Mouse (Mus musculus) forebrain, postnatal 0 days (tissue): Measurements from ENCODE around the gene Tead2. TPM values are rescaled to one million over a fixed set of nuclear protein-coding genes. Genes with fewer than 3 reads are reported as not detected.

Experiments
- ATAC-seq: fragments of 200-750 bp; cut with Nextera tagmentation; 2 replicates; pipeline ENCODE4 v1.8.0; 2017; ENCODE audit warnings: mild to moderate bottlenecking, moderate library complexity
- DNase-seq: peaks from one replicate; pipeline ENCODE4 v3.0.0-alpha.2; 2015
- H3K27ac ChIP-seq: fragments of 300-500 bp; sonication (generic); 2 replicates; pipeline ENCODE4 v1.5.1; 2014; ENCODE audit warnings: low read depth, mild to moderate bottlenecking, antibody characterized with exemption, low read length, moderate library complexity, mixed read lengths
- H3K27me3 ChIP-seq: fragments of 300-500 bp; sonication (generic); 2 replicates; pipeline ENCODE4 v1.6.1; 2014; ENCODE audit warnings: mild to moderate bottlenecking, low read length, mixed read lengths; ENCODE audit not compliant: insufficient read depth
- H3K36me3 ChIP-seq: fragments of 300-500 bp; sonication (generic); 2 replicates; pipeline ENCODE4 v1.6.1; 2014; ENCODE audit warnings: mild to moderate bottlenecking, moderate library complexity; ENCODE audit not compliant: insufficient read depth
- H3K4me1 ChIP-seq: fragments of 300-500 bp; sonication (generic); 2 replicates; pipeline ENCODE4 v1.6.1; 2014; ENCODE audit warnings: antibody characterized with exemption; ENCODE audit not compliant: insufficient read depth
- H3K4me2 ChIP-seq: fragments of 300-500 bp; sonication (generic); 2 replicates; pipeline ENCODE4 v1.6.1; 2014; ENCODE audit warnings: low read depth, mild to moderate bottlenecking, moderate library complexity
- H3K4me3 ChIP-seq: fragments of 300-500 bp; sonication (generic); 2 replicates; pipeline ENCODE4 v1.5.1; 2014; ENCODE audit warnings: low read depth, low read length, mixed read lengths
- H3K9ac ChIP-seq: fragments of 300-500 bp; sonication (generic); 2 replicates; pipeline ENCODE4 v1.6.1; 2014; ENCODE audit warnings: mild to moderate bottlenecking
- H3K9me3 ChIP-seq: fragments of 300-500 bp; sonication (generic); 2 replicates; pipeline ENCODE4 v1.6.1; 2016; ENCODE audit warnings: low read length
- CTCF ChIP-seq: sonication (generic); IDR thresholded peaks from 2 replicates; pipeline ENCODE4 v1.5.1; 2016; ENCODE audit warnings: antibody characterized with exemption, control low read depth, low read depth
- WGBS: fragments of 180-500 bp; shearing (Covaris S2); extraction: QIAGEN DNeasy Blood & Tissue Kit; methylation state at CpG from one replicate; pipeline ENCODE4 v1.1.7; 2014; 5-methylcytosine and 5-hydroxymethylcytosine counted together
- polyA plus RNA-seq: library from polyadenylated mRNA; unstranded; fragments of >200 nt; fragmentation: Nextera tagmentation; extraction: Ambion mirVana; gene quantifications from 2 replicates; pipeline ENCODE4 v1.2.1, GENCODE M21; 2015
- total RNA-seq: library from RNA; depleted of rRNA; stranded (reverse); fragments of >200 nt; gene quantifications from 2 replicates; pipeline ENCODE4 v1.2.3, GENCODE M21; 2014

The Tead2 gene
- total and polyA plus RNA-seq, 2 experiments from 2014 or later = 22.5 to 40.6 TPM

- no peak for TF ChIP-seq CTCF
- H3K27me3 ChIP-seq = no peaks in the 10 kb centered on the region
- H3K4me2 ChIP-seq = no peak overlapping the region
- H3K36me3 ChIP-seq = no peaks in the 10 kb centered on the region
- H3K9me3 ChIP-seq = no peaks in the 10 kb centered on the region
- ATAC-seq (no peak), DNase-seq (no peak)
- no peak overlapping the region for H3K9ac ChIP-seq
- no peak overlapping the region for H3K27ac ChIP-seq
- 79% methylated on average over 17 of the region's 17 CpGs for WGBS
- H3K4me3 ChIP-seq = no peak overlapping the region
- H3K4me1 ChIP-seq = 0 out of 2 replicates have a peak, but pooled peaks cover 9% of the 10 kb centered on the region
These were observed 22.5 kb downstream of the Tead2 start for GRCm38 (mm10) chr7:45237747-45238699.

DNA sequence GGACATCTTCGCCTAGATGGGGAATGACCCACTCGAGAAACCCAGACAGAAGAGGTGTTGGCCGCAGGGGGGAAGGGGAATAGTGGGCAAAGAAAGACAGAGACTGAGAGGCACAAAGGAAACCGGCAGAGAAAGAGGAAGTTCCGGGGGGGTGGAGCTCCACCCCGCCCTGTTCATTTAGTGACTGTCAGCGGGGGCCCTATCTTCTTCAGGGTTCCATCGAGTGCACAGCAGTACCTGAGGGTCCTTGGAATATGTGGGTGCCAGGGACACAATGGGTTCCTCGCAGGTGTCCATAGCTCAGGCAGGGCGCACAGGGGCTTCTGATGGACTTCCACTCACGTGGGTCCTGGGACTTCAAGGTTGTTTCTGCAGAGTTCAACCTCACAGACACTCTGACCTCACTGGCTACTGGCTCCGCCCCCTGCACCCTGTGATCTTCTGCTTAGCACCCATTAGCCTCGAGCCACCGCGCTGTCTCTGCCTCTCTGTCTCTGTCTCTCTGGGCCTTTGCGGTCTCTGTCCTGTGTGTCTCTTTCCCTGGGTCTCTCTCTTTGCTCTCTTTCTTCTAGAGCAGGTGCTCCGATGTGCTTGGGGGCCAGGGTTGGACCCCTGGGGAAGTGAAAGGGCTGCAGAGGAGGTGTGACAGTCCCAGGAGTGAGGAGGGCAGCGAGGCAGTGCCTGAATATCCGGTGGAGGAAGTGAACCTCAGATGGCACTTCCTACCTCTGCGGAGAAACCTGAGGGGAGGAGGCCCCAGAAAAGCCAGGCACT, 23.4 kb downstream of the Tead2 start, which contains the start of gene Cd37:
Gene Cd37 (minus strand): TSS at position 393 of the 774 bp plus-strand sequence.
- Histone ChIP-seq H3K9me3 (no peaks in the 10 kb centered on the region), H3K9ac (no peak within 1 kb of the TSS)
- 44% methylated on average over 20 of the region's 20 CpGs for WGBS

GRCm38 (mm10) chr7:45240109-45240508, 24.6 kb downstream of the Tead2 start:
- Histone ChIP-seq H3K4me2 (peak overlapping the region; percentile 59; the same call in 1 of the 2 replicates), H3K4me1 (0 out of 2 replicates have a peak, but pooled peaks cover 2% of the 10 kb centered on the region), H3K36me3 (no peaks in the 10 kb centered on the region), H3K4me3 (no peak overlapping the region), H3K27ac (no peak overlapping the region), H3K9me3 (no peaks in the 10 kb centered on the region), H3K9ac (no peak overlapping the region), H3K27me3 (no peaks in the 10 kb centered on the region)
- ATAC-seq = no peak
- 64% methylated on average over 7 of the region's 7 CpGs for WGBS
- TF ChIP-seq CTCF = no peak
- no peak for DNase-seq

More for the DNA sequence above, 23.4 kb downstream of the Tead2 start, which contains the start of gene Cd37:
- TF ChIP-seq CTCF = no peak
- ATAC-seq (no peak), DNase-seq (no peak)
- Histone ChIP-seq H3K4me2 (no peak within 1 kb of the TSS), H3K27me3 (no peaks in the 10 kb centered on the region), H3K36me3 (no peaks in the 10 kb centered on the region), H3K27ac (no peak within 1 kb of the TSS), H3K4me1 (0 out of 2 replicates have a peak, but pooled peaks cover 9% of the 10 kb centered on the region), H3K4me3 (no peak within 1 kb of the TSS)

DNA sequence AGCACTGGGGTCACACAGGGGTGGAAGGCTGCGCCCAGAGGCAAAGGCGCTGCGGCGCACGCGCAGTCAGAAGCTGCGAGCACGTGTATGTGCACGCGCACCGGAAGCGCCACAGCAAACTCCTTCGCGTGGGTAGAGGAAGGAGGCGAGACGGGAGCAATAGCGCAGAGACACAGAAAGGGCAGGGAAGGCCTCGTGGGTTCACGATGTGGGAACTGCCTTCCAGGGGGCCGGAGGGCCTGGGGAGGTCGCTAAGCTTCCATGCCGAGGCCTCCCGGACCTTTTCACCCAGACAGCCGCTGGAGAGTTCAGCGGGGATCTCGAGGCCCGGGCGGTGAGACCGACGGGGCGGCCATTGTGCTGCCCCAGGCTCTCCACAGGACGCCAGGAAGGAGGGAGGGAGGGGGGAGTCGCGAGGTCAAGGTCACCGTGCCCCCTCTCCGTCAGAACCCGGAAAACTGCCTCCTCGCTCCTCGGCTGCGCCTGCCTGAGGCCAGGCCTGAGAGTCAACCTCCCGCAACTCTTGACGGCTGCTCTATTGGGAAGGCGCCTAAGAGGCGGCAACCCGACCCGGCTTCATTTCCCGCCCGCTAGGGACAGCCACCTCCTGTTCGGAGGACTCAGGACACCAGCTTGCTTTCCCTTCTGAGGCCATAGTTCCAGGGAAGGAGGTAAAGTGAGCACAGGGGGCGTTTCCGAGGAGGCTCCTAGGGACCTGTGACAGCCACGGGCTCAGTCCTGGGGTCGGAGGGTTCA, 25.3 kb downstream of the Tead2 start, which contains the start of gene Slc6a16:
Gene Slc6a16 (plus strand): TSS at position 453 of the 756 bp plus-strand sequence.
- peak within 1 kb of the TSS; percentile 47 for H3K9ac ChIP-seq
- peak; percentile 92 for ATAC-seq
- WGBS = 11% methylated on average over 51 of the region's 53 CpGs

GRCm38 (mm10) chr7:45241389-45241749, 25.8 kb downstream of the Tead2 start:
- H3K27ac ChIP-seq = no peak overlapping the region
- H3K4me1 ChIP-seq = 0 out of 2 replicates have a peak, but pooled peaks cover 2% of the 10 kb centered on the region
- ATAC-seq (no peak), DNase-seq (no peak)
- 82% methylated on average over 6 of the region's 6 CpGs for WGBS
- no peaks in the 10 kb centered on the region for H3K36me3 ChIP-seq
- no peak for TF ChIP-seq CTCF
- H3K4me3 ChIP-seq = peak overlapping the region; percentile 35
- peak overlapping the region; percentile 59 for H3K4me2 ChIP-seq
- peak overlapping the region; percentile 47; the same call in 1 of the 2 replicates for H3K9ac ChIP-seq
- no peaks in the 10 kb centered on the region for H3K27me3 ChIP-seq
- no peaks in the 10 kb centered on the region for H3K9me3 ChIP-seq

More for the DNA sequence above, 25.3 kb downstream of the Tead2 start, which contains the start of gene Slc6a16:
- no peak for TF ChIP-seq CTCF
- H3K27ac ChIP-seq = no peak within 1 kb of the TSS
- no peaks in the 10 kb centered on the region for H3K36me3 ChIP-seq
- no peaks in the 10 kb centered on the region for H3K9me3 ChIP-seq
- no peaks in the 10 kb centered on the region for H3K27me3 ChIP-seq
- DNase-seq = peak; percentile 87
- H3K4me3 ChIP-seq = peak within 1 kb of the TSS; percentile 35
- H3K4me1 ChIP-seq = 0 out of 2 replicates have a peak, but pooled peaks cover 2% of the 10 kb centered on the region
- H3K4me2 ChIP-seq = peak within 1 kb of the TSS; percentile 59

GRCm38 (mm10) chr7:45247666-45248065, 32.1 kb downstream of the Tead2 start:
- H3K27ac ChIP-seq = no peak overlapping the region
- no peak overlapping the region for H3K4me2 ChIP-seq
- 51% methylated on average over 3 of the region's 3 CpGs for WGBS
- 0 out of 2 replicates have a peak, but pooled peaks have one; percentile 8 for TF ChIP-seq CTCF
- H3K36me3 ChIP-seq = no peaks in the 10 kb centered on the region
- H3K27me3 ChIP-seq = no peaks in the 10 kb centered on the region
- no peaks in the 10 kb centered on the region for H3K4me1 ChIP-seq
- no peaks in the 10 kb centered on the region for H3K9me3 ChIP-seq
- H3K4me3 ChIP-seq = no peak overlapping the region
- H3K9ac ChIP-seq = no peak overlapping the region
- no peak for DNase-seq
- no peak for ATAC-seq
